ENCODE assay signal across 8 mouse cellular contexts in the genomic region with DNA sequence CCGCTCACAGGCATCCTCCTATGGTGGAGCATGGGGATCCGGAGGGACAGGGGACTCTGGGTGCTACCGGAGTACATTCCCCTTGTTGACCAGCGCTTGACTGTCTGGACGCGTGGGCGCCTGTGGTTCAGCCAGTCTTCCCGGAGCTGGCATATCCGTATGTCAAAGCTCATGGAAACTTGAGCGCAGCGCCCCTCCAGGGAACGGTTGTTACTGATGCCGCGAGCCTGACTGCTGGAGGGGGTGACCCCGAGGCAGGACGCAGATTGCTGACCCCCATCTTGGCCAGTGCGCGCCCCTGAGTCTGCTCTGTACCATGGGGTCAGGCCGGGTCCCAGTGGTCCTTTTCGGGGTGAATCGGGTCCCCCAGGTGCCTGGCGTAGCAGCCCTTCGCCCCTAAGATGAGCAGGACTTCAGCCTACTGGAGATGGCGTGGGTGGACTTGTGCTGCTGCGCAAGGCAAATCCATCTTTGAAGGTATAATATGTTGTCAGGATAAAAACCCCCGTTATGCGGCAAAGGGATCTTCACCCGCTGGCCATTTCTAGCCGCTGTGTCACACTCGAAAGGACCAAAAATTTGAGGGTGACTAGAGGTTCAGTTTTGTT. TPM values are rescaled to one million over a fixed set of nuclear protein-coding genes. Genes with fewer than 3 reads are reported as not detected.
DNase-seq lines count a peak whose midpoint lies in the region; ATAC-seq and TF ChIP-seq lines count a peak whose summit lies in the region.

No protein-coding gene starts in this region.

- peaks cover 42% of the 10 kb centered on the region for H3K79me2 ChIP-seq in myocyte (ENCODE audit: control insufficient read depth, insufficient read depth)

- peak overlapping the region; percentile 91 for H3K4me2 ChIP-seq in embryonic facial prominence, embryonic 11.5 days (ENCODE audit: low read depth, low read length)
- peak overlapping the region; percentile 83 for H3K4me2 ChIP-seq in liver, embryonic 13.5 days
- H3K4me2 ChIP-seq in myocyte (ENCODE audit: low read depth), result peak overlapping the region; percentile 73

- peak overlapping the region; percentile 88 for H3K27ac ChIP-seq in embryonic facial prominence, embryonic 11.5 days (replicated peaks; ENCODE audit: low read depth, low read length)
- peak overlapping the region; percentile 94 for H3K27ac ChIP-seq in liver, embryonic 13.5 days

- peak overlapping the region; percentile 82 for H3K9ac ChIP-seq in embryonic facial prominence, embryonic 11.5 days (replicated peaks; ENCODE audit: low read length)
- H3K9ac ChIP-seq in liver, embryonic 13.5 days, result peak overlapping the region; percentile 99

- H3K36me3 ChIP-seq in embryonic facial prominence, embryonic 11.5 days (replicated peaks; ENCODE audit: control insufficient read depth, insufficient read depth, low read depth, low read length), result no peaks in the 10 kb centered on the region
- H3K36me3 ChIP-seq in liver, embryonic 13.5 days, result peaks cover 8% of the 10 kb centered on the region
- H3K36me3 ChIP-seq in myocyte (ENCODE audit: control insufficient read depth, insufficient read depth), result no peaks in the 10 kb centered on the region

- no peak for TF ChIP-seq POLR2A in myocyte (IDR thresholded peaks at IDR 0.05; ENCODE audit: insufficient read length, low read depth)

- peak; percentile 66 for DNase-seq in cerebellum, adult 8-10 months
- no peak for DNase-seq in cerebellum, adult 11-12 months
- peak; percentile 80 for DNase-seq in CD4-positive, CD25-positive, alpha-beta regulatory T cell, adult 2 months (ENCODE audit: low read depth, low spot score)
- peak; percentile 74 for DNase-seq in embryonic facial prominence, embryonic 11.5 days (ENCODE audit: low spot score)
- peak; percentile 74 for DNase-seq in heart, postnatal 4 days
- DNase-seq in liver, embryonic 13.5 days, result peak; percentile 65
- peak; percentile 72 to 80 for DNase-seq in thymus, postnatal 36 days

- no peaks in the 10 kb centered on the region for H3K4me1 ChIP-seq in embryonic facial prominence, embryonic 11.5 days (ENCODE audit: control insufficient read depth, insufficient read depth, low read length)
- H3K4me1 ChIP-seq in liver, embryonic 13.5 days (replicated peaks), result peaks cover 54% of the 10 kb centered on the region

- no peaks in the 10 kb centered on the region for H3K27me3 ChIP-seq in embryonic facial prominence, embryonic 11.5 days (ENCODE audit: control insufficient read depth, insufficient read depth, low read length)
- H3K27me3 ChIP-seq in liver, embryonic 13.5 days, result no peaks in the 10 kb centered on the region
- H3K27me3 ChIP-seq in myocyte (ENCODE audit: control insufficient read depth, insufficient read depth, insufficient read length), result no peaks in the 10 kb centered on the region

- peak overlapping the region; percentile 16 for H3ac ChIP-seq in myocyte (ENCODE audit: control insufficient read depth, insufficient read length)

- H3K4me3 ChIP-seq in embryonic facial prominence, embryonic 11.5 days (ENCODE audit: low read depth, low read length), result peak overlapping the region; percentile 83
- H3K4me3 ChIP-seq in liver, embryonic 13.5 days (replicated peaks), result peak overlapping the region; percentile 97
- peak overlapping the region; percentile 75 for H3K4me3 ChIP-seq in myocyte

- H3K9me3 ChIP-seq in embryonic facial prominence, embryonic 11.5 days (replicated peaks; ENCODE audit: control insufficient read depth, low read length), result no peaks in the 10 kb centered on the region
- no peaks in the 10 kb centered on the region for H3K9me3 ChIP-seq in liver, embryonic 13.5 days (replicated peaks)

- WGBS in embryonic facial prominence, embryonic 11.5 days, result under 1% methylated on average over 30 of the region's 30 CpGs
- WGBS in liver, embryonic 13.5 days (ENCODE audit: insufficient replicate concordance), result 0% methylated on average over 30 of the region's 30 CpGs

- ATAC-seq in embryonic facial prominence, embryonic 11.5 days (replicated peaks; ENCODE audit: insufficient number of reproducible peaks, low FRiP score, low TSS enrichment, low read depth), result peak; percentile 53
- ATAC-seq in liver, embryonic 13.5 days (ENCODE audit: low read depth), result peak; percentile 22

TF ChIP-seq in myocyte, 11 proteins besides CTCF, POLR2A, EP300 and RAD21:
- no peak for TF ChIP-seq E2F4 (IDR thresholded peaks at IDR 0.05; ENCODE audit: insufficient read depth)

RNA-seq across cellular contexts. Expression of a gene that starts 0.5 kb away (rescaled TPM):
- 75.3 and 102 TPM in 2 replicates for polyA plus RNA-seq in embryonic facial prominence, embryonic 11.5 days (2014; fragmentation: Nextera tagmentation; extraction: Ambion mirVana)
- 100 to 1,000 TPM; 130 to 132 TPM for total RNA-seq in heart, postnatal 4 days (2021)
- polyA plus RNA-seq in liver, embryonic 13.5 days (2015; fragmentation: Nextera tagmentation; extraction: Ambion mirVana), result 45.4 and 58.4 TPM in 2 replicates
- 58.0 TPM for polyA plus RNA-seq in myocyte (2012; fragmentation: generic; extraction: Trizol)

RNA-seq across cellular contexts. Expression of a gene that starts 14.4 kb away (rescaled TPM):
- 74.5 and 75.1 TPM in 2 replicates for polyA plus RNA-seq in embryonic facial prominence, embryonic 11.5 days (2014; fragmentation: Nextera tagmentation; extraction: Ambion mirVana)
- total RNA-seq in heart, postnatal 4 days (2021), result 10 to 100 TPM; 72.7 to 76.8 TPM
- 50.7 and 64.9 TPM in 2 replicates for polyA plus RNA-seq in liver, embryonic 13.5 days (2015; fragmentation: Nextera tagmentation; extraction: Ambion mirVana)
- polyA plus RNA-seq in myocyte (2012; fragmentation: generic; extraction: Trizol), result 11.3 TPM

RNA-seq across cellular contexts. Expression of a gene that starts 38.0 kb away (rescaled TPM):
- 28.0 and 28.2 TPM in 2 replicates for polyA plus RNA-seq in embryonic facial prominence, embryonic 11.5 days (2014; fragmentation: Nextera tagmentation; extraction: Ambion mirVana)
- 10 to 100 TPM in 1 of 2 experiments, 1 to 10 TPM in 1; 8.3 to 10.9 TPM for total RNA-seq in heart, postnatal 4 days (2021)
- 9.9 and 10.3 TPM in 2 replicates for polyA plus RNA-seq in liver, embryonic 13.5 days (2015; fragmentation: Nextera tagmentation; extraction: Ambion mirVana)
- 22.3 TPM for polyA plus RNA-seq in myocyte (2012; fragmentation: generic; extraction: Trizol)

RNA-seq across cellular contexts. Expression of a gene that starts 42.7 kb away (rescaled TPM):
- polyA plus RNA-seq in embryonic facial prominence, embryonic 11.5 days (2014; fragmentation: Nextera tagmentation; extraction: Ambion mirVana), result 12.3 and 13.9 TPM in 2 replicates
- 10 to 100 TPM; 19.3 to 23.5 TPM for total RNA-seq in heart, postnatal 4 days (2021)
- polyA plus RNA-seq in liver, embryonic 13.5 days (2015; fragmentation: Nextera tagmentation; extraction: Ambion mirVana), result 14.6 and 15.0 TPM in 2 replicates
- polyA plus RNA-seq in myocyte (2012; fragmentation: generic; extraction: Trizol), result 18.9 TPM
